ENCODE assay signal across 21 mouse cellular contexts in the genomic region with DNA sequence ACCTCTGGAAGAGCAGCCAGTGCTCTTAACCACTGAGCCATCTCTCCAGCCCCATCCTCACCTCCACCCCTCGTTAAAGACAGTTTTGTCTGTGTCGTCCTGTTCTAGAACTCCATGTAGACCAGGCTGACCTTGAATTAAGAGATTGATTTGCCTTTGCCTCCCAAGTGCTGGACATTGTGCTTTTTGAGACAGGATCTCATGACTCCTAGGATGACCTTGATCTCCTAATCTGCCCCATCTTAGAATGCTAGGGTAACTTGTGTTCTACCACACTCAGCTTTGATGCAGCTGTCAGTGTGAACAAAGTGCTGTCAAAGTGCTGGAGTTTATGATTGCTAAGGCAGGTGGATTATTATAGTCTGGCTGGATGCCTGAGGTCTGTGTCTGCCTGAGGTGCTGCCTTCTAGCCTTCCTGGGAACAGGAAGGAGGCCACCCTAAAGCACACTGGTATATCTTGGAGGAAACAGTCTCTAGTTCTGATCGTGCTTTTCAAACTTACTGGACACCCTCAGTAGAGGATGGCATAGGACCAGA.
"Had no signal": no experiment of that assay in that cellular context is flagged by ENCODE, and none has a peak within 500 bp of the region (broad histone marks: within the 10 kb centered on the region; RNA-seq: fewer than 3 reads in every experiment).

No protein-coding gene starts in this region.

- H3K4me1 ChIP-seq: hindbrain, embryonic 13.5 days; hindbrain, embryonic 15.5 days; limb, embryonic 15.5 days had no signal

- H3K4me2 ChIP-seq: heart, embryonic 15.5 days; hindbrain, embryonic 13.5 days; hindbrain, embryonic 15.5 days; kidney, embryonic 15.5 days; limb, embryonic 13.5 days; limb, embryonic 15.5 days; liver, embryonic 12.5 days had no signal

- H3K9me3 ChIP-seq: heart, embryonic 15.5 days; hindbrain, embryonic 13.5 days; hindbrain, embryonic 15.5 days; kidney, embryonic 15.5 days; limb, embryonic 13.5 days; limb, embryonic 15.5 days; liver, embryonic 12.5 days had no signal

- H3K9ac ChIP-seq: heart, embryonic 15.5 days; hindbrain, embryonic 13.5 days; hindbrain, embryonic 15.5 days; kidney, embryonic 15.5 days; limb, embryonic 13.5 days; limb, embryonic 15.5 days; liver, embryonic 12.5 days; liver, embryonic 14.5 days had no signal

- H3K4me3 ChIP-seq: heart, embryonic 15.5 days; hindbrain, embryonic 13.5 days; hindbrain, embryonic 15.5 days; kidney, embryonic 15.5 days; limb, embryonic 13.5 days; limb, embryonic 15.5 days; liver, embryonic 12.5 days had no signal

- DNase-seq: gastrocnemius, postnatal 14 days; heart, postnatal 4 days; kidney, adult 11 months; kidney, adult 2 months; kidney, adult 9 months; kidney, postnatal 14 days; kidney, postnatal 36 days; layer of hippocampus, adult 9-11 months; layer of hippocampus, postnatal 36 days; left cerebral cortex, postnatal 4 days had no signal

- H3K27ac ChIP-seq: heart, embryonic 15.5 days; hindbrain, embryonic 13.5 days; hindbrain, embryonic 15.5 days; hindbrain, postnatal 0 days; kidney, embryonic 15.5 days; kidney, postnatal 0 days; limb, embryonic 13.5 days; limb, embryonic 15.5 days; liver, embryonic 12.5 days; liver, embryonic 14.5 days had no signal

- H3K27me3 ChIP-seq: heart, embryonic 15.5 days; hindbrain, embryonic 13.5 days; hindbrain, embryonic 15.5 days; kidney, embryonic 15.5 days; limb, embryonic 13.5 days; limb, embryonic 15.5 days; liver, embryonic 12.5 days had no signal

- H3K36me3 ChIP-seq: heart, embryonic 15.5 days; hindbrain, embryonic 13.5 days; hindbrain, embryonic 15.5 days; kidney, embryonic 15.5 days; limb, embryonic 13.5 days; limb, embryonic 15.5 days; liver, embryonic 12.5 days had no signal

- ATAC-seq: hindbrain, postnatal 0 days; intestine, embryonic 16.5 days; liver, embryonic 12.5 days had no signal
